Mouse (Mus musculus) adrenal gland, postnatal 14 days (tissue): ENCODE results near the gene Fadd. TPM values are rescaled to one million over a fixed set of nuclear protein-coding genes. Genes with fewer than 3 reads are reported as not detected.
A peak's percentile ranks its signal among the peaks of the same experiment; 100 is the strongest.

Experiments
- DNase-seq: peaks from one replicate; pipeline ENCODE4 v3.0.0; 2021; ENCODE audit warnings: mixed read lengths
- total RNA-seq: library from RNA; stranded (reverse); gene quantifications from 2 replicates; pipeline ENCODE4 v1.2.3, GENCODE M21; 2021

Gene Fadd
- total RNA-seq, 1 experiment from 2014 or later = 9.1 TPM

DNA sequence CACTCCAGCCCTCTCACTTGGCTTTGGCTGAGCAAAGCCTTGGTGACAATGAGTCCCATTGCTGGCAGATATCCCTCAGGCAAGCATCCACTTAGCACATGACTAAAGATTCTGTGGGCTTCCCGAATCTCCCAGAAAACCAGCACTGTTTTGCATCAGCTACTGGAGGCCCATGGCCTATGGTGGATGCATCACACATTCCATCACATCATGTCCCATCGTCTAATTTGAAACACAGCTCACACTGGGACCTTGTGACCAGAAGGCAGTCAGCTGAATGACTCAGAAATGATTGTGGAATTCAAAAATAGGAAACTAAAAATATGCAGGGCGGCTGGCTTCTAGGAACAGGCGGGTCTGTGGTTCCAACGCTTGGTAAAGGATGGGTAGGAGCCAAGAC, 4.4 kb downstream of the Fadd start:
- peak; percentile 25 for DNase-seq

DNA sequence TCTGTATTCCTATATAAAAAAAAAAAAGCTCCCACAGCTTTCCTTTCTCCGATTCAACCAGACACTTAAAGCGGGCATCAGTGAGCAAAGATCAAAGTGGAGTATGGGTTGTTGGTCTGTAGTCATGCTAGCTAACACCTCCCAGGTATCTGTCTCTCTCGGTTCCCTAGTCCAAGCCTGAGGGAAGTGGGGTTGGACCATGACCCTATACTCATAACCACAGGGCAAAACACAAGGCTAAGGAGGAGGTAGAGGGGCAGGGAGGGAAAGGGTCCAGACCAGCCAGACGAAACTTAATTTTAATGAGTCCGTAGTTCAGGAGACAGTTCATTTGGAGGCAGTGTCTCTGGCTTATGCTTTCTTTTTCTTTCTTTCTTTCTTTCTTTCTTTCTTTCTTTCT, 10.0 kb downstream of the Fadd start:
- no peak for DNase-seq

DNA sequence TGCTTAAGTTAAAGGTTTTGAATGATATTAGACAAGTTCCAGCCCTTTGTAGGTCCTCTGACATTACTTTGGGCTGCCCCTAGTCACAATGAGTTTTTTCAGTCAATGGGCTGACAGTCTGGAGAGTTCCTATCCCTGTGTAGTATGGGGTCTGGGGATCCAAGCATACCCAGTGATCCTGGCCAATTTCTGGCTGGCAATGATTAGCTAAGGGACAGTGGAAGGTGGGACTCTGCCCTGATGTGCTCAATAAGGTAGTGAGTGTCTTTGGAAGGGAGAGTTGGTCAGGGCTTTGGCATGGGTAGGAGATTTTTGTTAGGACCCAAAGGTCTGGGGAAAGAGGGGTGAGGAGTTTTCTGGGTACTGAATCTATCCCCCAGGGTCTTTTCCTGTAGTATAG, 10.7 kb downstream of the Fadd start:
- DNase-seq = no peak

DNA sequence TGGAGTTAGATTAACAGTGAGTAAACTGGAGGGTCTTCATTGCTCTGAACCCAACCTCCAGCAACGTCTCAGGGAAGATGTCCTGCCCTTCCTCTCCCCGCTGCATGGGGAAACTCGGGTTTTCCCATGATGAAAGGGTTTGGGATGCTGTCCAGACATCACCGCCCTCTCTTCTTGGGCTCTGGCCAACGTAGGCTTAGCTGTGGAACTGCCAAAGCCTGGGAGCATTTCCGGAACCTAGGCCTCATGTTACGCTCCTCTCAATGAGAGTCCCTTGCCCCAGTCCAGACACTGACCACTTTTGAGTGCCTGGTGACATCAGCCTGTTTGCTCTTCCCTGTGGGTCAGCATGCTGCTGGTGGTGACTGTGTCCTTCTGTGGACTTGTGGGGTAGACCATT, 12.8 kb downstream of the Fadd start:
- peak; percentile 54 for DNase-seq

DNA sequence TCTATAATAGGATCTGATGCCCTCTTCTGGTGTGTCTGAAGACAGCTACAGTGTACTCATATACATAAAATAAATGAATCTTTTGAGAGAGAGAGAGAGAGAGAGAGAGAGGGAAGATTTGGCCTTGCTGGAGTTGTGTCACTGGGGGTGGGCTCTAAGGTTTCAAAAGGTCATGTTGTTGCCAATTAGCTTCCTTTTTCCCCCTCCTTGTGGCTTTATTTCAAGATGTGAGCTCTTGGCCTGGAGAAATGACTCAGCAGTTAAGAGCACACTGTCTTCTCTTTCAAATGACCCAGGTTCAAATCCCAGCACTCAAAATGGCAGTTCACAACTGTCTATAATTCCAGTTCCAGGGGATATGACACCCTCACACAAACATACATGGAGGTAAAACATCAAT, 14.2 kb downstream of the Fadd start:
- no peak for DNase-seq

DNA sequence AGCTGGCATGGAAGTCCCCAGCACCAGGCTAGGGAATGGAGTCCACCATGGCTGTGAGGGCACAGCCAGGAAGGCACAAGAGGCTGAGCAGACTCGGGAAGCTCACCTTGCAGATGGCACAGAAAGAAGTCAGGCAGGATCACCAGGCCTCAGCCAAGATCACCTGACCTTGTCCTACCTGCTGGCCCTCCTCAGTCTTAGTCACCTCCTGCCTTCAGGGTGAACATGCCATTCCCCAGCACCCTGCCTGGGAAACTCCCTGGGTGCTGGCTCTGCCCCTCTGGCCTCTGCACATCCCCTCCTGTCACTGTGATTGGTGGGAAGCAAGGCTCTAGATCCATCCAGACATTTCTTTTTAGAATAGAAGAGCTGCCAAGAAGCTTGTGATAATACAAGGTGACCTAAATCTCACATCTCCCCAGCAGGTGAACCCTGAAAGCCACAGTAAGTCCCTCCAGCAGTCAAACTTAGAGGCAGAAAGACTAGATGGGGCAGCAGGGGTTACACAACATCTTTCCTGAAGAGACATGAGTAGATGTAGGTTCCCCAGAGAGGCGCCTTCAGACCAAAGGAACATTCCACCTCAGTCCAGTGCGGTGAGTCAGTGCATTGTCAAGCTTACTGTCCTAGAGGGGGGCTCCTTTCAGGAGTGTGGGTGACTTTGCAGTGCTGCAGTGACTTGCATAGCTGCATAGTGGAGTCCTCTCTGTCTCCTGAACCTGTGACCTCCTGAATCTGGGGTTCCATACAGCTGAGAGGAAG, 15.2 kb downstream of the Fadd start:
- DNase-seq = no peak

DNA sequence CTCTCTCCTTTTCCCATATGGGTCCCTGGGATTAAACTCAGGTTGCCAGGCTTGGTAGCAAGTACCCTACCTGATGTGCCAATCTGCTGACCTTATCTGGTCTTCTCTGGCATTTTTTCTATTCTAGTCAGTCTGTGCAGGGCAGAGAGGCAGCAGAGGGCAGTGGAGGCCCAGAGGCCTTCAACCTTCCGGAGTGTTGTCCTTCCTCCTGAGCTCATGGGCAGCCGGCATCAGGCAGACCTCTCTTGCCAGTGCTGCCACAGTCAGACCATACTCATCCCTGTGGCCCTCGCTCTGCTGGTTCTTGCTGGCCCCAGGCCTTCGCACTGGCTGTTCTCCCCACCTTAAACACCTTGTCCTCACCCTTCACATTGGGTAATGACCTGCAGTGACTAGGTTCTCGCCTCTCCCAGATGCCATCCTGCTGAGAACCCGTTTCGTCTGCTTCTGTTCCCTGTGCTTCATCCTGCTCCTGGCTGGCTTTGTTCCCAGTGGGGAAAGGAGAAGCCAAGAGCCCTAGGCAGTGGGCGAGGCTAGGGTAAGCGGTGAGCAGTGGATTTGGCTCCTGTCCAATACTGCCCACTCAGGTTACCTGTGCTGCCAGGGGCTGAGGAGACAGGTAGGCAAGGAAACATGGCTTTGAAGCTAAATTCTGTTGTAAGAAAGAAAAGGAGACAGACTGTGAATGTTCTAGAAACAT, 18.7 kb downstream of the Fadd start:
- no peak for DNase-seq

DNA sequence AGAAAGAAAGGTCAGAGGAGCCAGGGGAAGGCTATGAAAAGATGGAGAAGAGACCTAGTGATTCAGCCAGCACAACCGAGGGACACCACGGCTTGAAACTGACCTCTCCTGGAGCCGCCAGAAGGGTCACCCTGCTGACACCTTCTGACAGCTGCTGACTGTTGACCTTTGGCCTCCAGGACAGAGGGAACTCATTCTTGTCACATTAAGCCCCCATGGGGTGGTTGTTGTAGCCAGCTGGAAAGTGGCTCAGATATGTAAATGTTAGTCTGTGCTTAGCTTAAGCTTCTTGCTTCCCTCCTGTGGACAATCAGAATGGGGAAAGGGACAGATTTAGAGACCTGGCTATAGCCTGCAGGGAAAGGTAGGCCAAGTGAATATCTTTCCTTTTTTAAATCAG, 20.2 kb downstream of the Fadd start:
- DNase-seq = no peak

DNA sequence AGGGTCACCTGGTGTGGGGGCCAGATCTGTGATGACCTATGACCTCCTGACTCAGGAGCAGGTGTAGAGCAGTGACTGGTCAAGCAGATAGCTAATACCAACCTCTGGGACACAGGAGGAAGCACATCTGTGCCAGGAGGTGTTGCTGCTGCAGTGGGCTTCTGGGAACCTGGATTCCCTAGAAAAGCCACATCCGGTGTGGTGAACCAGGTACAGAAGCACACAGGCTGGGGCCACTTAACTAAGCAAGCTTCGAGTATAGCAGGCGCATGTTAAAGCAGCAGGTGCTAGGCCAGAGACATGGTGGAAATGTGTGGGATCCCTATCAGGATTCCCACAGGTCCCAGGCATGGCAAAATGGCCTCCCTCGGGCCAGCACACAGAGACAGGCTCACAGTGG, 21.7 kb downstream of the Fadd start:
- DNase-seq = no peak

DNA sequence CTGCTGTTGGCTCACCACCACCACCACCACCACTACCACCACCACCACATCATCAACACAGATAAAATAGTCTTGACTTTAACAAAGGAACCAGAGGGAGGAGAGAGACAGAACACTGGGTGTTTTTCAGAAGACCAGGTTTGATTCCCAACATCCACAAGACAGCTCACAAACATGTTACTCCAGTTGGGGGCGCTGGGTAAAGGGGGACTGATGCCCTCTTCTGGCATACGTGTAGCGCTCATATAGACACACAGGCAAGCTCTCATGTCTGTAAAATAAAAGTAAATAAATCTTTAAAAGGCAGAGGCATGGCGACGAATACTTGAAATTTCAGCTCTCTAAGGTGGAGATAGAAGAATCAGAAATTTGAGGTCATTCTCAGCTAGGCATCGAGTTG, 23.7 kb downstream of the Fadd start:
- no peak for DNase-seq

DNA sequence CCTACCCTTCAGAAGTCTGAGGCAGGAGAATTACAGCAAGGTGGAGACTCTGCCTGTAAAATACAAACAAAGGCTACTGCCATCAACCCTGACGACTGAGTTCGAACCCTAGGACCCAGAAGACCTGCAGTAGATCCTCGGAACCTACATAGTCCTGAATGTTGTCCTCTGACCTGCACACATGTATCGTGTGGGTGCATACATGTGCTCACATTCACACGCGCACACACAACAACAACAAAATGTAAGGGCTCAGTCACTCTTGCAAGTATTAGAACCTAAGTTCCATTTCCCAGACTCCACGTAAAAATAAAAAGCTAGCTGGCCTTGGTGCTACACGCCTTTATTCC, 28.2 kb downstream of the Fadd start:
- no peak for DNase-seq

DNA sequence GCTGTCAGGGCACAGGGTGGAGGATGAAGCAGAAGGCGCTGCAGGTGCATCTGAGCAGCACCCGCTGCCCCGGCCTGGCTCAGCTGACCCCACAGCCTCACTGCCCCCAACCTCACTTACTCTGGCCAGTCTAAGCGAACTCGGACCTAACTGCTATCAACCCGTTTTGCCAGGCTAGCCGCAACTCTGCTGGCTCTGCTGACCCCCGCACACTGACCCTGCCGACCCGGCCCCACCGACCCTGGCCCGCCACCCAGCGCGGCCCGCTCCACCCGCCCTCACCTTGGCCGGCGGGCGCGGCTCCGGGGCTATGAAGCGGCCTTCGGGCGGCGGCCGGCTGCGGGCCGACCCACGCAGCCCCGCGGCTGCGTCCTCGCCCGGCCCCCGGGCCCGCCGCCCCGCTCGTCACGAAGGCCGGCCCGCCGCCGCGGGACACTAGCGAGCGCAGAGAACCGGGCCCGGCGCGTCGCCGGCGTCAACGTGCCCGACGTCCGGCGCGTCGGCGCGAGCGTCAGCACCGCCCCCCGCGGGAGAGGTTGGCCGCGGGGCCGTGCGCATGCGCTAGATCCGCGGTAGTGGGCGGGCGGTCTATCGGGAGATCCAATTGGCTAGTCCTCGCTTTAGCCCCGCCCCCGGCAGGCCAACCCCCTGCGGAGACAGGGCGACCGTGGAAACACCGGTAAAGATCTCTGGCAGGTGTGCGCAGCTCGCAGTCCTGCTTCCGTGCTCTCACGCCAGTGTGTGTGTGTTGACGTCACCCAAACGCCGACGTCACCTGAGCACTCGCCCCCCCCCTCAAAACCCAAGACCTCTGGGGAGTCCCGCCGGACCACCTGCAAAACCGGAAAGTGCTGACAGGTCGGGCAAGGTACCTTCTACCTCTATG, 28.8 kb downstream of the Fadd start, which contains the start of gene Ppfia1:
Ppfia1 (minus strand) TSS at position 493 of the 886 bp plus-strand sequence.
- peak; percentile 99 for DNase-seq

DNA sequence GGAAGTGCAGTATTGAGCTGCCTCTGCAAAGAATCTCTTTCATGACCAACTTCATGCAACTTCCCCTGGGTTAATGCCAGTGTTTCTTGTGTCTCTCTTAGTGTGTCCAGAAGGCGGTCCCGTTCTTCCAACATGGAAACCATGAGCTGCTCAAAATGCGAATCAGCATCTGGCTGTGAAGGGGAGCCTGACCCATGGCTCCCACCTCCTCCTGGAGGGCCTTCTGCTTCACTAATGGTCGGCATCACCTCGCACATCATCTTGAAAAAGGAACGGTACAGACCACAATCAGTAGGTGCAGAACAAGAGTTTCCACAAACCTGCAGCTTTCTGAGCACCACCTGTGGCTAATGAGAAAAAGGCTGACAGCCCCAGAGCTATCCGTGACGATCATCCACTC, 30.0 kb downstream of the Fadd start:
- no peak for DNase-seq

DNA sequence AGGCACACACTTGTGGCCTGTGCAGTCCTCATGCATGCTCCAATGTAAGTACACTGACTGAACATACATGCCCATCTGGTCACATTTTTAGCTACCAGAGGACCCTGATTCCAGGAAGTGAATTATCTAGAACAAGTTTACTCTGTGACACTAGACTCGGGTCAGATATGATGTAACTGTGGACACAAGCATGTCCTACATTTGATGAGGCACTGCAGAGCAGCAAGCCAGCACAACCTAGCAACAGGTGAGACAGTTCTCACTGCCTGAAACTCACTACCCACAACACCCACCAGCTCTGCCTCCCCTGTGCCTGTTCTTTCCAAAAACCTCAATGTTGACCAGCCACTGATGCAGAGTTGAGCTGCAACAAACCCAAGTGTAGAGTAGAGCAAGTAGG, 31.5 kb downstream of the Fadd start:
- no peak for DNase-seq

DNA sequence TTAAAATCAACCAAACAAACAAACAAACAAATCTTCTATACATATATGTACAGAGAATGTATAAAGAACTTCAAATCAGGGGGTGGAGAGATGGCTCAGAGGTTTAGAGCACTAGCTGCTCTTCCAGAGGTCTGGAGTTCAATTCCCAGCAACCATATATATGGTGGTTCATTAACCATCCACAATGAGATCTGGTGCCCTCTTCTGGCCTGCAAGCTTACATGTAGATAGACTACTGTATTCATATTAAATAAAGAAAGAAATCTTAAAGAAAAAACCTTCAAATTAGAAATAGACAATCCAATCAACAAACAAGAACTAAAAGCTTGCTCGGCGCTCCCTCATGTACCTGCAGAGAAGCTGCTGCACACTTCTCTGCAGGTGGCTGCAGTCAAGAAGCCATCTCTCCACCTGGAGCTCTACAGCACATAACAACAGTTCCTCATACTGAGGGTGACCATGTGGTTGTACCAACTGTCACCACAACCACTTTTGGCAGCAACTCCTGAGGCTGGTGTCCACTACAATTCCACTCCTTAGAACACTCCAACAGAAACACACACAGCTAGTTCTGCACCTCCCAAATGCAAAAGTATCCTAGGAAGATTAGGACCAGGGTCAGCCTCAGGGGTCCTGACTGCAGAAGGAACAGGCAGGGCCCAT, 32.2 kb downstream of the Fadd start:
- no peak for DNase-seq

DNA sequence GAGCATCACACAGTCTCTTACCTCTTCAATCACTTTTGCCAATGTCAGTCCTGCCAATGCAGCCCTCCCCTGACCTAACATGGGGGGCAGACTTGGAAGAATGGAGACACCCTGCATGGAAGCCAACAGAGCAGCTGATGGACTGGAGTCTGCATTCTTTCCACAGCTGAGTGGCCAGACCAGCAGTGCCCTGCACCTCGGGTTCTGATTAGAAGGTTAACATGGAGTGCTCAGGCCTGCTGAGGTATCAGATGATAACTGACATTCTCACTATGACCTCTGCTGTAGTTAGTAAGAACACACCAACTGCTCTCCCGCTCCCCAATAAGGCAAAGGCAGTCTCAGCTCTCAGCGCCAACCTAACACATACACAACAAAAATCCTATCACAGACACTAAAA, 37.0 kb downstream of the Fadd start:
- no peak for DNase-seq

DNA sequence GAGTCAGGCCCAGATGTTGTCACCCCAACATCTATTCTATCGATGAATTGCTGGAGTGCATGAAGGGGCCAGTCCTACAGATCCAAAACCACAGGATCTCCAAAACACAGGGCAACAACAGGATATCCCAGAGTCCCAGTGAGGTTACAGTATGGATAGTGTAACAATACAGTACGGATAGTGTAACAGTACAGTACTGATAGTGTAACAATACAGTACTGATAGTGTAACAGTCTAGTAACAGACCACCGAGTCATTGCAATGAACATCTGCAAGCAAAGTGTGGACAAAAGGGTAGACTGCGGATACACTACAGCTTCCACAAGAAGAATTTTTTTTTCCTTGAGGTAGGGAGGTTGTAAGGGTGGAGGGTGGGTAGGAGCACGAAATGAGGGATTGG, 40.9 kb downstream of the Fadd start:
- DNase-seq = no peak

DNA sequence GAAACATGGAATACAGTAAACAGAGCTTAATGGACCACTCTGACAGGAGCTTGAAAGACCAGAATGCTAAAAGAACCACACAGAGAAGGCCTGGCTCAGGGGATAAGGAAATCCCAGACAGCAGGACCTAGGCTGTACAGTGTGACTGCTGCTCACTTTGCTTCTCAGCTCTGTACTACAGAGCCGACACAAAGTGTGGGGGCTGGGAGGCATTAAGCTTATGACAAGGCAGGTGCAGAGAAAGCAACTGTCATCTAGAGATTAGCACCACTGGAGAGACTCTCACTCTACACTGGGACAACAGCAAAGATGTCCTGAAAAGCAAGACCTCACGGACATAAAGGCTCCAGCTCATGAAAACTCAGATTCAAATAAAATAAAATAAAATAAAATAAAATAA, 43.1 kb downstream of the Fadd start:
- no peak for DNase-seq

DNA sequence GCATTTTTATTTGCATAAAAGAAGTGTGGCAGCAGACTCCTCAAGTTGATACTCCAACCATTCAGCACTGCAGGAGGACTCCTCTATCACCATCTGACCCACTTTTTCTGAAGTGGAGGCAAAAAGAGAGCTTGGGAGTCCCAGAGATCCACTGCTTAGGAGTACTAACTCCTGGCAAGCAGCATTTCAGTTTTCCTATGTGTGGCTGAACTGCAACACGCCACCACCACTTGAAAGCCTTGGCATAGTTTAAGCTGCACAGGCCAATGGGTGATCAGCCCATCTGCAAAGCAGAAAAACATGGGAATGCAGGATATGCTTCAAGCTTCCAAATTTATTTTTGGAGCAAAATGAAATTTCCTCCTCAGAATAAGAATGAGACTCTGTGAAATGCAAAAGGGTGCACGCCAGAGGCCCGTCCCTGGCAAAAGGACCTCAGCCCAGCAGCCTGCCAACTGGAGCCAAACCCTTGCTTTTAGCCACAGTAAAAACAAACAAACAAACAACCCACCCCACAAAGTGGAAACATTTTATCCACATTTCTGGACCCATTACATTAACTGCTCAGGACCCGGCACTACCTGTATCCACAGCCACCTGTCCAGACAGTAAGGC, 44.1 kb downstream of the Fadd start:
- DNase-seq = no peak

DNA sequence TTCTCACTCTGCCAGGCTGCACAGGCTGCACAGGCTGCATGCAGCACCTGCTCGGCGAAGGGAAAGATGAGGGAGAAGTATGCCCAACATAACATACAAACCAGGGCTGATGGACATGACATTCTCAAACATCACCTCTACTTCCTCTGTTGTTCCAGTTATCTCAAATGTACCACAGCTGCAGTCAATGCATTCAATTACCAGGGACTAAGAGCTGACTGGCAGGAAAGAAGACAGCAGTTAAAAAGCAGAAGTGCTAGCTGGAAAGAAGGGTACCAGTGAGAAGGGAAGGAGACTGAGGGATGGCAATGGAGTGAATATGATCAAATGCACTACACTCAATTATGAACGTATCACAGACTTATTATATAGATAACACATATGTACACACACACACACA, 45.9 kb downstream of the Fadd start:
- DNase-seq = no peak

DNA sequence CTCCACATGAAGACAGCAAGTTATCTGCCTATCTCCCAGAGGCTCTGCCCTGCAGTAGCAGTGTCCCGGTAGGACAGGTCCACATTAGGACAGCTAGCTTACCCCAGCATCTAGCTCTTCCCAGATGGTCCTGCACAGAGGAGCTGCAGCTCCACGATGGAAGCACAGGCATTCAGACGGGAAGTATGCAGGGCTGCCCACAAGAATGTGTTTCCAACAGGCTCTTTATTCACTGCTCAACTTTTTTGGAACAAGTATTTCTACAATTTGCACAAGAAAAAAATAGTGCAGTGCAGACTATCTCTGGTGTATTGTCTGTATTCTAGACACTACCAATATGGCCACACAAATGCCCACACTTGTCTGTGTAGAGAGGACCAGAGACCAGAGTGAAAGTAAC, 47.5 kb downstream of the Fadd start:
- DNase-seq = no peak
